Mouse (Mus musculus) lung, postnatal 14 days (tissue): ENCODE results near the gene 2510009E07Rik.

ENCODE experiments used
- DNase-seq: peaks from one replicate; pipeline ENCODE4 v3.0.0; 2021

The 2510009E07Rik gene

DNA sequence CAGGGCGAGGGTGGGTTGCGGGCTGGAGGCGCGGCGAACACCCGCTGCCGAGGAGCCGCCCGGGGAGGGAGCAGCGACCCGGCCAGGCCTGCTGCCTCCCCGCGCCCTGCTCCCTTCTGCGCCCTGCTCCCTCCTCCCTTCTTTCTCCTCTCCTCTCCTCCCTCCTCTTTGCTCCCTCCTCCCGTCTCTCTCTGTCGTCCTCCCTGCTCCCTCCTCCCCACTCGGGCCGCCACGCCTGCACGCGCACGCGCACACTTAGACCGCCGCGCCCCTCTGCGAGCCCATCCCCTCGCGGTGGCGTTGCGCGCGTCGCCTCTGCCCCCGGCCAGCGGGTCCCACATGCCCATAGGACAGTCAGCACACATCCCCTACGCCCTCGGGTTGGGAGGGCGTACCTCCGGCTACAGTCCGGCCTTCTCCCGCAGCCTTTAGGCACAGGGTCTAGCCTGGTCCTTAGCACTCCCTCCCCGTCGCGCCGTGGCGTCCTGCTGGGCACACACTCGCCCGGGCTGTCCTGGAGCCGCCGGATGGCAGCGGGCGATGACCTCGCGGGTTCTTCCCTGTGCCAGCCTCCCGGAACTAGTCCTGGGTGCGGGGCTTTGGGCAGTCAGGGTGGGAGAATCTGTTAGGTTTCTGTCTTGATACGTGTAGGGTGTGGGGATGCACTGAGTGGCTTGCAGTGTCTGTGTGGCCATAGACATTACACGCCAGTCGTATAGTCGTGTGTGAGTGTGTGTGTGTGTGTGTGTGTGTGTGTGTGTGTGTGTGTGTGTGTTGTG lies at the start of gene 2510009E07Rik:
TSS of gene 2510009E07Rik (minus strand) at position 203 of the 779 bp plus-strand sequence.
- peak; percentile 93 for DNase-seq

- no peak for DNase-seq
Measured at GRCm38 (mm10) chr16:21743401-21743800, 48.9 kb upstream of the 2510009E07Rik start.

DNA sequence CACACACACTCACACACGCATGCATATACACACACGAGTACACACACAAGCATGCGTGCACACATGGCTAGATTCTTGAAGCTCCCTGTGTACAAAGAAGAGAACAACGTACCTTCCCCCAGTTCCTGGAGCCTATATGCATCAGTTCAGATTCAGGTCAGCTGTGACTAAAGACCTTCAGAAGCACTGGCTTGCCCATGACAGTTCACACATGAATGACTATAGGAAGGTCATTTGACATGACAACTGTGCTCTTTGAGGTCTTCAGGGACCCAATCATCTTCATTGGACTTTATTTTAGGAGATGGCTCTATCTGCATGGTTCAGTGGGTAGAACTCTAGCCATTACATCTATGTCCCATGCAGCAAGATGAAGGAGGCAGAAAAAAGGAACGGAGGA lies 48.4 kb upstream of the 2510009E07Rik start:
- no peak for DNase-seq

DNA sequence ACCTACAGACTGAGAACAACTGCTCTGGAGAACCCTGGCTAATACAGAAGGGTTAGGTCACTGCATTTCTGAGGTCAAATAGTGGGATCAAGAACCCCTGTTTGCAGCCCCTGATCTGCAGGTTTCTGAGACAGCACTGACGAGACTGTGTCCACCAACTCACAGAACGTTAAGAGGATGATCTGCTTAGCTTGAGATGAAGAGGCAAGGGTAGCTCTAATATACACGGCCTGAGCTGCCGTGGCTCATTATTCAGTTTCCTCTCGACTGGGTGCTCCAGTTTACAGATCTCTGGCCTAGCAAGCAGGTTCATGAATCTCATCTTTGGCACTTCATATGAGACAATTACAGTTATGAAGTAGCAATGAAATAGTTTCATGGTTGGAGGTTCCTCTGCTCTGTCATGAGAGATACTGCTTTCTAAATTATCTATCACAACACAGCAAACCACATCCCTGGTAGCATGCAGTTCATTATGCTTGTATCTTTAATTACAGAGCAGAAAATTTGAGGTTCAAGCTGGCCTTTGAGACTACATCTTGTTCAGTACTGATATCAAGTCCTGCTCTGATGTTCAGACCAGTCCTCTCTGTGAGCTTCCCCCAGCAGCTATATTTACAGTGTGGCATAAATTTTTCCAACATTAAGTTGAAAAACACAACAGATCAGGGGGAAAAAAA lies 47.9 kb upstream of the 2510009E07Rik start:
- no peak for DNase-seq

GRCm38 (mm10) chr16:21741542-21741941 lies 47.1 kb upstream of the 2510009E07Rik start:
- DNase-seq: no peak

DNA sequence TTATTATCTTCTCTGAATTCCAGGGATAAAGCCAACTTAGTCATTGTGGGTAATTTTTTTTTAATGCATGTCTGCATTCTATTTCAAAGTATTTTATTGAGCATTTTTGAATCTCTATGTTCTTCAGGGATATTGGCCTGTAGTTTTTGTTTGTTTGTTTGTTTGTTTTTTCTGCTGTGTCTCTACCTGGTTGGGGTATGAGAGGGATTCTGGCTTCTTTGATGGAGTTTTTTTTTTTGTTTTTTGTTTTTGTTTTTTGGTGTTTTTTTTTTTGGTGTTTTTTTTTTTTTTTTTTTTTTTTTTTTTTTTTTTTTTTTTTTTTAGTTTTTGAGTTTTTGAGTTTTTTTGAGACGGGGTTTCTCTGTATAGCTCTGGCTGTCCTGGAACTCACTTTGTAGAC lies 41.2 kb upstream of the 2510009E07Rik start:
- DNase-seq: no peak

DNA sequence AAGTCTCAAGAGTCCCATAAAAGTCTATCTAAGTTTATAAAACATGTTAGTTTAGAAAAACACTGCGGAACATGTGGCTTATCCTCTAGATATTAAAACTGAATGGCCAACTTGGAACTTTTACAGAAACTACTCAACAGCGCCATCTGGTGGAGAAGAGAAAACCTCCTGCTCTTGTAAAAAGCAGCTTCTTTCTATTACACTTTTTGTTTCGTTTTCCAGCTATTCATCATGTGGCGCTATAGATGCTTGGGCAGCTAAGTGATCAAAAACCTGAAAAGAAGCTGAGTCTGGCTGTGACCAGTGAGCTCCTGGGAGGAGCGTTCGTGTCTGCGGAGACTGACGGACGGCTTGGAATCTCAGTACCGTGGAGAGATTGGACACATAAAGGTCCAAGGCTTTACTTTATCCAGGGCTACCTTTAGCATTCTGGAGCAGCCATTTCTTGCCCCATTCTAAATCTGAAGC lies 33.5 kb upstream of the 2510009E07Rik start:
- peak; percentile 90 for DNase-seq

GRCm38 (mm10) chr16:21727421-21727820 lies 33.0 kb upstream of the 2510009E07Rik start:
- no peak for DNase-seq

GRCm38 (mm10) chr16:21724261-21724660 lies 29.8 kb upstream of the 2510009E07Rik start:
- DNase-seq: no peak

GRCm38 (mm10) chr16:21719770-21720169 lies 25.3 kb upstream of the 2510009E07Rik start:
- DNase-seq: peak; percentile 17

DNA sequence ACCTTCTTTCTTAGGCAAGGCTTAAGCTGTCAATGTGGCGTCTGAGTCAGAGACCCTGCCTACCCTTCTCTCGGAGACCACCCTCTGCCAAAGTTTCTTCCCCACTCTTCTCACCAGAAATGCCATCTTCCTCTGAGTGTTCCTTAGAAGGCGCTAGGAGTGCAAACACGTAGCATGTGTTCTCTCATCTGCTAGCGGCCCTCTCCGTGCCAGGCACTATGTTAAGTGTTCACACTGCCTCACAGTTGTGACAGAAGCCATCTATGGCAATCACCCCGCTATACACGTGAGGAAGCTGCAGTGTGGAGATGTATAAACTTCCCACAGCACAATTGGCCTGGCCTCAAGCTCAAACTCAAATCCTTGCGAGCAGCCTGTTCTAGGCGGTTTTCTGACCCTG lies 20.1 kb upstream of the 2510009E07Rik start:
- no peak for DNase-seq

GRCm38 (mm10) chr16:21710321-21710720 lies 15.9 kb upstream of the 2510009E07Rik start:
- DNase-seq: no peak

DNA sequence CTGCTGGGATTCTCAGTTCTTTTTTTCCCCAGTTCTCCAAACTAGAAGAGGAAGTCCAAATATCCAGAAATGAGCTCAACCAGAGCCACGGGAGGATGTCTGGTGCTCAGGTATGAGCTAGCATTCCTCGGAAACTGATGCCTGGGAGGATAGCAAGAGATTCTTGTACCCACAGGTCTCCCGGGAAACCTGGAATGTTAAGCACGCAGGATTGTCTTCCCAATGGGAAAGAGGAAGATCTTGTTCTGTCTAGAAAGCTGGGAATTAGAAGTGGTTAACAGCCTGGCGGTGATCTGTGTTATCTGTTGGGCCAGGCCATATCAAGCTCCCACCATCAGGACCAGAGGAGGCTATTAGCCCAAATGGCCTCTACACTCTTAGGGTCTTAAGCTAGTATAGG lies 10.2 kb upstream of the 2510009E07Rik start:
- no peak for DNase-seq

DNA sequence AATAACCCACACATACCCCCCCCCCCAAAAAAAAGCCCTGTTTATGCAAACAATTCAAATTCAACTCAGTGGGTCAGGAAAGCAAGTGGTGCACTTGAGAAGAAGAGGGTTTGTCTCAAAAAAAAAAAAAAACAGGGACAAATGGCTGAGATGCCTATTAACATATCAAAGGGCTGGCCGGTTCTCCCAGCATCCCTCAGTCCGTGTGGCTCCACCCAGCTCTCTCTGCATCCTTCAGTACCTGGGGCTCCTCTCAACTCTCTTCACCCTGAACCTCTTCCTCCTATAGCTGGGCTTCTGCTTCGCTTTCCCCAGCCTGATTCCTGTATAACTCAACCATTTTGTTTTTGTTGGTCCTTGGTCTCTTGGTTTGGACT lies 7.8 kb upstream of the 2510009E07Rik start:
- DNase-seq: no peak

GRCm38 (mm10) chr16:21701611-21702313 lies 7.3 kb upstream of the 2510009E07Rik start:
- no peak for DNase-seq

- no peak for DNase-seq
Measured at GRCm38 (mm10) chr16:21698136-21698535, 3.7 kb upstream of the 2510009E07Rik start.

DNA sequence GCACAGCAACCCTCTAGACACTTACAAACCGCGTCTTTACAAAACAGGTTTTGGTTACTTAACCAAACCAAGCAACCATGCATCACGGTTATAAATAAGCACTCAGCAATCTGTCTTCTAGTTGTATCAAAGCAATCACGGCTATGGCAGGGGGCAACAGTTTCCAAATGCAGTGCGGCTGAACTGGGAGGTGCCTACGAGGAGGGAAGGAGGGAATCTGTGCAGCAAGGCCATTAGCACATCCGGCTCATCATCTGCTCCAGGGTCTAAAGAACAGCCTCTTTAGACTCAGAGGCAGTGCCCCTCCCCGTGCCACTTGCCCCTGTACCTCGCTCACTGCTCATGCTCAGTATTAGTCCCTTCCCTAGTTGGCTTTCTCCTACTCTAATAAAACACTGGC lies 2.5 kb upstream of the 2510009E07Rik start:
- no peak for DNase-seq

GRCm38 (mm10) chr16:21695242-21695578 lies 745 bp upstream of the 2510009E07Rik start:
- peak; percentile 26 for DNase-seq

GRCm38 (mm10) chr16:21693981-21694462 lies 443 bp downstream of the 2510009E07Rik start:
- DNase-seq: peak; percentile 50

GRCm38 (mm10) chr16:21690216-21690755 lies 4.2 kb downstream of the 2510009E07Rik start:
- no peak for DNase-seq

GRCm38 (mm10) chr16:21689141-21689540 lies 5.3 kb downstream of the 2510009E07Rik start:
- no peak for DNase-seq

- DNase-seq: no peak
Measured at GRCm38 (mm10) chr16:21687406-21687805, 7.1 kb downstream of the 2510009E07Rik start.

GRCm38 (mm10) chr16:21676791-21677190 lies 17.7 kb downstream of the 2510009E07Rik start:
- DNase-seq: no peak
